Mouse (Mus musculus): ENCODE data around the gene Lactbl1.

DNA sequence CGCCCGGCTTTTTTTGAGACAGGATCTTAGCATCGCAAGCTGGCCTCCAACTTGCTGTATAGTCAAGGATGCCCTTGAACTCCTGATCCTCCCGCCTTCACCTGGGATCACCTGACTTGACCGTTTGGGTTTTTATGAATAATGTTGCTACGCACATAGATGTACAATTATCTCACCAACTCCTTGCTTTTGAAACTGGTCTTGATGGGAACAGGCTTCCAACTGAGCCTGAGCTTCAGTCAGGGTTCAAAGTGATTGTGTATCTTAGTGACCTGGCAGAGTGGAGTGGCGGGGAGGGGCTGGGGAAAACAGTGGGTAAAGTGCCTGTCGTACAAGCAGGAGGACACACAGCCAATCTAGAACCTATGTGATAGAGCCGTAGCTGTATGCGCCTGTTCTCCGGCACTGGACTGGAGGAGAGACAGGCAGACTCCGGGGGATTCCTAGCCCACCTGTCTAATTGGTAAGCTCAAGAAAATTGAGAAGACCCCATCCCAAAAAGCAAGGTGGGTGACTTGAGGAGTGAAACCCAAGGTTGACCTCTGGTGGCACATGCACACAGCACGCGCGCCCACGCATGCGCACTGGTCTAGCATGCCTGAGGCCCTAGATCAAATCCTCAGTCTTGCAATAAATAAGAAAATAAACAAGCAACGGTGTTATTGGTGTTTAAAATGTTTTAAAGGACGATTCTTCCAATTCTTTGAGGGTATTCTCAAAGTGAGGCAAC lies 16.5 kb upstream of the Lactbl1 start:
- no peak for TF ChIP-seq CTCF (IDR thresholded peaks at IDR 0.05; ENCODE audit: control insufficient read depth, insufficient read depth, insufficient replicate concordance, low read depth, low read length)
- TF ChIP-seq POLR2A (IDR thresholded peaks at IDR 0.05; ENCODE audit: control insufficient read depth, low read depth, low read length) = no peak

All from testis, adult 2 months (tissue).